Mouse (Mus musculus) left cerebral cortex, adult 8-10 months (tissue): ENCODE measurements around the gene Kif1c. TPM values are rescaled to one million over a fixed set of nuclear protein-coding genes. Genes with fewer than 3 reads are reported as not detected.

Source experiments
- microRNA-seq, 2 experiments: library from miRNA; unstranded; fragments of <30 nt; microRNA quantifications; one replicate each; pipeline ENCODE4 v1.2.0; 2022
- total RNA-seq, 4 experiments: library from RNA; stranded (reverse); gene quantifications; 2 replicates each; pipeline ENCODE4 v1.2.4; 2022

Gene Kif1c
- total RNA-seq, 4 experiments from 2014 or later: 59.3 to 70.2 (median 65.8) TPM

Small RNAs within 50 kb of the gene (microRNA-seq; reads per million reads assigned to microRNA genes)
- gene Gm22760 (0 reads per million in 2 experiments), gene Mir6925 (0 to 0.21 reads per million in 2 experiments)

Other genes starting within 250 kb of the Kif1c start
- gene Med11, start 248.6 kb upstream of the Kif1c start, total RNA-seq: 10 to 100 TPM; 10.8 to 14.1 (median 13.5) TPM
- gene Zmynd15, start 241.1 kb upstream of the Kif1c start, total RNA-seq: under 1 TPM; 0.11 to 0.79 (median 0.46) TPM
- gene Cxcl16, start 240.6 kb upstream of the Kif1c start, total RNA-seq: 1 to 10 TPM in 3 of 4 experiments, under 1 TPM in 1; 0.97 to 4.6 (median 2.3) TPM
- gene Tm4sf5, start 195.3 kb upstream of the Kif1c start, total RNA-seq: 1 to 10 TPM in 1 of 4 experiments, not detected in 3; 1.1 TPM
- gene Vmo1, start 185.9 kb upstream of the Kif1c start, total RNA-seq: under 1 TPM in 1 of 4 experiments, not detected in 3; 0.63 TPM
- gene Gltpd2, start 181.4 kb upstream of the Kif1c start, total RNA-seq: not detected
- gene Psmb6, start 175.2 kb upstream of the Kif1c start, total RNA-seq: 100 to 1,000 TPM; 187 to 213 (median 191) TPM
- not detected for gene Gm40193, start 167.6 kb upstream of the Kif1c start, total RNA-seq
- gene Pld2, start 160.5 kb upstream of the Kif1c start, total RNA-seq: 10 to 100 TPM; 15.7 to 20.4 (median 19.4) TPM
- gene Mink1, start 137.7 kb upstream of the Kif1c start, total RNA-seq: 100 to 1,000 TPM; 389 to 423 (median 415) TPM
- gene 4930544D05Rik, start 84.7 kb upstream of the Kif1c start, total RNA-seq: under 1 TPM in 2 of 4 experiments, not detected in 2; 0.51 to 0.59 TPM
- not detected for gene Chrne, start 81.3 kb upstream of the Kif1c start, total RNA-seq
- not detected for gene Gp1ba, start 61.4 kb upstream of the Kif1c start, total RNA-seq
- gene Rnf167, start 53.3 kb upstream of the Kif1c start, total RNA-seq: 10 to 100 TPM; 87.8 to 96.5 (median 89.7) TPM
- 100 to 1,000 TPM; 124 to 140 (median 132) TPM for gene Slc25a11, start 53.1 kb upstream of the Kif1c start, total RNA-seq
- gene Pfn1, start 45.9 kb upstream of the Kif1c start, total RNA-seq: 100 to 1,000 TPM; 203 to 237 (median 220) TPM
- 10 to 100 TPM; 10.5 to 14.1 (median 12.5) TPM for gene Eno3, start 43.3 kb upstream of the Kif1c start, total RNA-seq
- gene Spag7, start 31.1 kb upstream of the Kif1c start, total RNA-seq: 10 to 100 TPM; 52.5 to 69.9 (median 59.3) TPM
- 100 to 1,000 TPM; 185 to 201 (median 191) TPM for gene Camta2, start 12.4 kb upstream of the Kif1c start, total RNA-seq
- 1 to 10 TPM; 1.6 to 2.7 (median 2.3) TPM for gene Inca1, start 393 bp upstream of the Kif1c start, total RNA-seq
- gene Zfp3, start 63.7 kb downstream of the Kif1c start, total RNA-seq: 10 to 100 TPM; 16.7 to 20.5 (median 20.0) TPM
- under 1 TPM in 1 of 4 experiments, not detected in 3; 0.53 TPM for gene Scimp, start 112.0 kb downstream of the Kif1c start, total RNA-seq
- 100 to 1,000 TPM; 123 to 128 (median 125) TPM for gene Rabep1, start 144.2 kb downstream of the Kif1c start, total RNA-seq